Mouse (Mus musculus): ENCODE measurements around the gene Aldh1a1.

- TF ChIP-seq CTCF (IDR thresholded peaks at IDR 0.05) = peak; percentile 19
- no peak for TF ChIP-seq EP300 (IDR thresholded peaks at IDR 0.05)
These were observed 151.8 kb downstream of the Aldh1a1 start for GRCm38 (mm10) chr19:20644346-20644745.

All from lung, postnatal 0 days (tissue).